Mouse (Mus musculus) cerebellum, postnatal 14 days (tissue): ENCODE results near the gene Chad.
A peak's percentile ranks its signal among the peaks of the same experiment; 100 is the strongest.

Experiments used
- DNase-seq, 2 experiments: peaks; one replicate each; pipeline ENCODE4 v3.0.0; 2021; ENCODE audit warnings: mixed read lengths in 2 of 2

Chad gene

GRCm38 (mm10) chr11:94564437-94565150 lies at the start of gene Chad:
Gene Chad, plus strand, starts transcription at chr11:94565047.
- peak in 1 of 2 experiments; percentile 46 for DNase-seq

GRCm38 (mm10) chr11:94521219-94521843 lies 43.5 kb upstream of the Chad start, which contains the start of gene Mycbpap:
Gene Mycbpap, minus strand, starts transcription at chr11:94521742.
- DNase-seq: peak; percentile 62 to 77

- DNase-seq: no peak
These were observed 38.5 kb upstream of the Chad start for GRCm38 (mm10) chr11:94526171-94526879.

- DNase-seq: no peak
These were observed 36.0 kb upstream of the Chad start for GRCm38 (mm10) chr11:94528879-94529278.

- no peak for DNase-seq
These were observed 31.7 kb upstream of the Chad start for GRCm38 (mm10) chr11:94533171-94533570.

GRCm38 (mm10) chr11:94538733-94539292 lies 26.0 kb upstream of the Chad start:
- no peak for DNase-seq

GRCm38 (mm10) chr11:94539761-94540160 lies 25.1 kb upstream of the Chad start:
- DNase-seq: no peak

- DNase-seq: no peak
These were observed 22.4 kb upstream of the Chad start for GRCm38 (mm10) chr11:94542400-94542799.

GRCm38 (mm10) chr11:94543344-94543743 lies 21.5 kb upstream of the Chad start:
- no peak for DNase-seq

- DNase-seq: peak; percentile 99 to 100
These were observed 20.9 kb upstream of the Chad start for GRCm38 (mm10) chr11:94543932-94544331.

- DNase-seq: peak; percentile 48 to 50
These were observed 20.4 kb upstream of the Chad start for GRCm38 (mm10) chr11:94544422-94544821.

GRCm38 (mm10) chr11:94546381-94546780 lies 18.5 kb upstream of the Chad start:
- DNase-seq: no peak

GRCm38 (mm10) chr11:94547271-94547670 lies 17.6 kb upstream of the Chad start:
- DNase-seq: peak in 1 of 2 experiments; percentile 35

- peak; percentile 72 to 82 for DNase-seq
These were observed 16.6 kb upstream of the Chad start for GRCm38 (mm10) chr11:94548041-94548784.

GRCm38 (mm10) chr11:94548888-94549690 lies 15.8 kb upstream of the Chad start, which contains the start of gene Rsad1:
Gene Rsad1, minus strand, starts transcription at chr11:94549255.
- peak; percentile 98 to 99 for DNase-seq

GRCm38 (mm10) chr11:94549691-94550441 lies 15.0 kb upstream of the Chad start:
- DNase-seq: no peak

- no peak for DNase-seq
These were observed 14.5 kb upstream of the Chad start for GRCm38 (mm10) chr11:94550442-94550744.

- DNase-seq: no peak
These were observed 6.6 kb upstream of the Chad start for GRCm38 (mm10) chr11:94558226-94558625.

- DNase-seq: no peak
These were observed 1.5 kb upstream of the Chad start for GRCm38 (mm10) chr11:94563383-94563782.

- DNase-seq: peak in 1 of 2 experiments; percentile 44
These were observed 1.0 kb upstream of the Chad start for GRCm38 (mm10) chr11:94563821-94564220.

- DNase-seq: peak in 1 of 2 experiments; percentile 55
These were observed 268 bp downstream of the Chad start for GRCm38 (mm10) chr11:94565151-94565479.
